Mouse (Mus musculus): ENCODE results near the gene Spata5. TPM values are rescaled to one million over a fixed set of nuclear protein-coding genes. Genes with fewer than 3 reads are reported as not detected.

The Spata5 gene
- 14.3 and 14.8 TPM in 2 replicates for polyA plus RNA-seq (2015; fragmentation: Nextera tagmentation; extraction: Ambion mirVana)

GRCm38 (mm10) chr3:37419458-37419991 is at the start of gene Spata5:
Gene Spata5, plus strand, starts transcription at chr3:37419896.
- Histone ChIP-seq H3K36me3 (ENCODE audit: control insufficient read depth, insufficient read depth, low read length) (no peaks in the 10 kb centered on the region), H3K27ac (replicated peaks) (peak within 1 kb of the TSS; percentile 95), H3K9me3 (ENCODE audit: control insufficient read depth, low read length) (no peaks in the 10 kb centered on the region), H3K9ac (ENCODE audit: low read length) (peak within 1 kb of the TSS; percentile 78), H3K4me1 (replicated peaks; ENCODE audit: control insufficient read depth, insufficient read depth) (peaks cover 3% of the 10 kb centered on the region; the same call in 1 of the 2 replicates), H3K27me3 (ENCODE audit: control insufficient read depth, insufficient read depth, low read length) (no peaks in the 10 kb centered on the region), H3K4me3 (ENCODE audit: low read depth, low read length) (peak within 1 kb of the TSS; percentile 86), H3K4me2 (replicated peaks; ENCODE audit: low read depth) (peak within 1 kb of the TSS; percentile 76)
- TF ChIP-seq CTCF (IDR thresholded peaks at IDR 0.05; ENCODE audit: low read depth) (no peak), EP300 (optimal IDR thresholded peaks at IDR 0.05) (no peak)
- under 1% methylated on average over 49 of the region's 50 CpGs for WGBS
- ATAC-seq (ENCODE audit: low FRiP score, low TSS enrichment), result peak; percentile 96
- peak; percentile 100 for DNase-seq (ENCODE audit: low spot score)

GRCm38 (mm10) chr3:37370407-37370806 is 49.3 kb upstream of the Spata5 start:
- no peak overlapping the region for H3K4me2 ChIP-seq (replicated peaks; ENCODE audit: low read depth)
- WGBS, result 51% methylated on average over 4 of the region's 4 CpGs
- no peak overlapping the region for H3K4me3 ChIP-seq (ENCODE audit: low read depth, low read length)
- ATAC-seq (ENCODE audit: low FRiP score, low TSS enrichment), result no peak
- no peaks in the 10 kb centered on the region for H3K27me3 ChIP-seq (ENCODE audit: control insufficient read depth, insufficient read depth, low read length)
- H3K4me1 ChIP-seq (replicated peaks; ENCODE audit: control insufficient read depth, insufficient read depth), result no peaks in the 10 kb centered on the region
- no peak for TF ChIP-seq CTCF (IDR thresholded peaks at IDR 0.05; ENCODE audit: low read depth)
- no peak for TF ChIP-seq EP300 (optimal IDR thresholded peaks at IDR 0.05)
- no peak overlapping the region for H3K27ac ChIP-seq (replicated peaks)
- H3K9me3 ChIP-seq (ENCODE audit: control insufficient read depth, low read length), result no peaks in the 10 kb centered on the region
- H3K9ac ChIP-seq (ENCODE audit: low read length), result no peak overlapping the region
- H3K36me3 ChIP-seq (ENCODE audit: control insufficient read depth, insufficient read depth, low read length), result no peaks in the 10 kb centered on the region
- DNase-seq (ENCODE audit: low spot score), result no peak

GRCm38 (mm10) chr3:37373712-37374111 is 46.0 kb upstream of the Spata5 start:
- DNase-seq (ENCODE audit: low spot score), result no peak
- H3K4me1 ChIP-seq (replicated peaks; ENCODE audit: control insufficient read depth, insufficient read depth), result no peaks in the 10 kb centered on the region
- no peak for ATAC-seq (ENCODE audit: low FRiP score, low TSS enrichment)
- no peak for TF ChIP-seq EP300 (optimal IDR thresholded peaks at IDR 0.05)
- no peak for TF ChIP-seq CTCF (IDR thresholded peaks at IDR 0.05; ENCODE audit: low read depth)
- H3K4me3 ChIP-seq (ENCODE audit: low read depth, low read length), result no peak overlapping the region
- no peaks in the 10 kb centered on the region for H3K27me3 ChIP-seq (ENCODE audit: control insufficient read depth, insufficient read depth, low read length)
- no peak overlapping the region for H3K9ac ChIP-seq (ENCODE audit: low read length)
- H3K9me3 ChIP-seq (ENCODE audit: control insufficient read depth, low read length), result no peaks in the 10 kb centered on the region
- no peak overlapping the region for H3K4me2 ChIP-seq (replicated peaks; ENCODE audit: low read depth)
- WGBS, result 76% methylated on average over 11 of the region's 11 CpGs
- no peak overlapping the region for H3K27ac ChIP-seq (replicated peaks)
- H3K36me3 ChIP-seq (ENCODE audit: control insufficient read depth, insufficient read depth, low read length), result no peaks in the 10 kb centered on the region

- Histone ChIP-seq H3K4me1 (replicated peaks; ENCODE audit: control insufficient read depth, insufficient read depth) (peaks cover 2% of the 10 kb centered on the region; the same call in 1 of the 2 replicates), H3K9me3 (ENCODE audit: control insufficient read depth, low read length) (no peaks in the 10 kb centered on the region), H3K9ac (ENCODE audit: low read length) (no peak overlapping the region), H3K36me3 (ENCODE audit: control insufficient read depth, insufficient read depth, low read length) (no peaks in the 10 kb centered on the region), H3K4me2 (replicated peaks; ENCODE audit: low read depth) (no peak overlapping the region), H3K27ac (replicated peaks) (no peak overlapping the region), H3K4me3 (ENCODE audit: low read depth, low read length) (no peak overlapping the region), H3K27me3 (ENCODE audit: control insufficient read depth, insufficient read depth, low read length) (no peaks in the 10 kb centered on the region)
- no peak for TF ChIP-seq EP300 (optimal IDR thresholded peaks at IDR 0.05)
- no peak for TF ChIP-seq CTCF (IDR thresholded peaks at IDR 0.05; ENCODE audit: low read depth)
- no peak for ATAC-seq (ENCODE audit: low FRiP score, low TSS enrichment)
- no peak for DNase-seq (ENCODE audit: low spot score)
- WGBS, result 63% methylated on average over 6 of the region's 6 CpGs
Measured at GRCm38 (mm10) chr3:37377926-37378325, 41.8 kb upstream of the Spata5 start.

- no peak for DNase-seq (ENCODE audit: low spot score)
- TF ChIP-seq EP300 (optimal IDR thresholded peaks at IDR 0.05) (no peak), CTCF (IDR thresholded peaks at IDR 0.05; ENCODE audit: low read depth) (no peak)
- 69% methylated on average over 6 of the region's 6 CpGs for WGBS
- no peak; the same call in 1 of the 2 replicates for ATAC-seq (ENCODE audit: low FRiP score, low TSS enrichment)
- no peak overlapping the region for H3K9ac ChIP-seq (ENCODE audit: low read length)
- H3K9me3 ChIP-seq (ENCODE audit: control insufficient read depth, low read length), result no peaks in the 10 kb centered on the region
- H3K27me3 ChIP-seq (ENCODE audit: control insufficient read depth, insufficient read depth, low read length), result no peaks in the 10 kb centered on the region
- no peak overlapping the region for H3K4me2 ChIP-seq (replicated peaks; ENCODE audit: low read depth)
- no peak overlapping the region for H3K4me3 ChIP-seq (ENCODE audit: low read depth, low read length)
- peaks cover 2% of the 10 kb centered on the region; the same call in 1 of the 2 replicates for H3K4me1 ChIP-seq (replicated peaks; ENCODE audit: control insufficient read depth, insufficient read depth)
- no peaks in the 10 kb centered on the region for H3K36me3 ChIP-seq (ENCODE audit: control insufficient read depth, insufficient read depth, low read length)
- no peak overlapping the region for H3K27ac ChIP-seq (replicated peaks)
Measured at GRCm38 (mm10) chr3:37378412-37378811, 41.3 kb upstream of the Spata5 start.

GRCm38 (mm10) chr3:37379201-37379600 is 40.5 kb upstream of the Spata5 start:
- H3K27me3 ChIP-seq (ENCODE audit: control insufficient read depth, insufficient read depth, low read length), result no peaks in the 10 kb centered on the region
- H3K27ac ChIP-seq (replicated peaks), result no peak overlapping the region
- peaks cover 2% of the 10 kb centered on the region; the same call in 1 of the 2 replicates for H3K4me1 ChIP-seq (replicated peaks; ENCODE audit: control insufficient read depth, insufficient read depth)

More at GRCm38 (mm10) chr3:37379201-37379600, 40.5 kb upstream of the Spata5 start:
- no peak for DNase-seq (ENCODE audit: low spot score)
- Histone ChIP-seq H3K4me2 (replicated peaks; ENCODE audit: low read depth) (no peak overlapping the region), H3K4me3 (ENCODE audit: low read depth, low read length) (no peak overlapping the region), H3K36me3 (ENCODE audit: control insufficient read depth, insufficient read depth, low read length) (no peaks in the 10 kb centered on the region), H3K9ac (ENCODE audit: low read length) (no peak overlapping the region), H3K9me3 (ENCODE audit: control insufficient read depth, low read length) (no peaks in the 10 kb centered on the region)
- no peak for ATAC-seq (ENCODE audit: low FRiP score, low TSS enrichment)
- 82% methylated on average over 14 of the region's 14 CpGs for WGBS
- peak; percentile 39 for TF ChIP-seq CTCF (IDR thresholded peaks at IDR 0.05; ENCODE audit: low read depth)
- TF ChIP-seq EP300 (optimal IDR thresholded peaks at IDR 0.05), result no peak
